Mouse (Mus musculus) embryo, embryonic 10 days (tissue): Measurements from ENCODE around the gene Cox6a1.
A peak's percentile ranks its signal among the peaks of the same experiment; 100 is the strongest.
"Not testable (repeated sequence)": the region's sequence is repeated elsewhere in the genome, so short reads cannot be mapped to it uniquely, and the experiment has no call there.

ENCODE experiments used
- DNase-seq: peaks from one replicate; pipeline ENCODE4 v3.0.0-alpha.2; 2015; ENCODE audit warnings: low spot score

Gene Cox6a1

DNA sequence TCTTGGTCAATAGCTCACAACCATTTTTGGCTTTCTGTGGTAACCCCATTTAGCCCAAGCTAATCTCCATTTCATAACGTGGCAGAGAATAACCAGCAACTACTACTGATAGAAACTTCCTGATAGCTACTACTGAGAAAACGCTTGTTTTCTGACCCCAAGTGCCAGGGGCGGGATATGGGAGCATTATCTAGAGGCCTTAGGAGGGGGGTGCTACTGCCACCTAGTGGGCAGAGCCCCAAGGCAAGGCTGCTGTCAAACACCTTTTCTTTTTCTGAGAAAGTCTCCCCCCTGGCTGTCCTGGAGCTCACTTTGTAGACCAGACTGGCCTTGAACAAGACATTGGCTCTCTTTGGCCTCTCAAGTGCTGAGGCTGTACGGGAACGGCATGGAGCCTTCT is 1.2 kb downstream of the Cox6a1 start:
- peak; percentile 86 for DNase-seq

DNA sequence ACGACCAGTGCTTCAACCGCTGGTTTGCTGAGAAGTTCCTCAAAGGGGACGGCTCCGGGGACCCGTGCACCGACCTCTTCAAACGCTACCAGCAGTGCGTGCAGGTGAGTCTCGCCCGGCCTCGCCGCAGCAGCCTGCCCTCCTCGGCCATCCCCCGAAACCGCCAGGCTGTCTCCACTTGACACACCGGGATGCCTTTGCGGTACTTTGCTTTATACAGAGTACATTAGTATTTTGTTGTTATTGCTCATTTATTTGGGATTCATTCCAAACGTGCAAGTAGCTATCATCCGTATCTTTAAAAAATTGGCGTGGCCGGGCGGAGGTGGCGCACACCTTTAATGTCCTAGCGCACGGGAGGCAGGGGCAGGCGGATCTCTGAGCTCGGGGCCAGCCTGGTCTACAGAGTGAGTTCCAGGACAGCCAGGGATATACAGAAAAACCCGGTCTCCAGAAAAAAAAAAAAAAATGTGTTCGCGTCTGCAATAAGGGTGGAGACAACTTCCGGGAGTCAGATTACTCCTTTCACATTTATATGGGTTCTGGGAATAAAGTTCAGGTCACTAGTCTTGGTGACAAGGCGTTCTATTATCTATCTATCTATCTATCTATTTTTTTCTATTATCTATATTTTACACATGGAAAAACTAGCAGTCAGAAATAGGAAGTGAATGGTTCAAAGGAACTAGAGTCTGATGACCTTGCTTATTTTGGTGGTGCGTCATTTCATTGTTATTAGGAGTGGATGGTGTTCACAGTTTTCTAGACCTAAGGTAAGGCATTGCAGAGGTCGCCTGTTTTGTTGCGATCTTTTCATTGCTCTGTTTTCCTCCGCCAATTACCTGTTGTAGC is 7.2 kb downstream of the Cox6a1 start:
- DNase-seq, result no peak

DNA sequence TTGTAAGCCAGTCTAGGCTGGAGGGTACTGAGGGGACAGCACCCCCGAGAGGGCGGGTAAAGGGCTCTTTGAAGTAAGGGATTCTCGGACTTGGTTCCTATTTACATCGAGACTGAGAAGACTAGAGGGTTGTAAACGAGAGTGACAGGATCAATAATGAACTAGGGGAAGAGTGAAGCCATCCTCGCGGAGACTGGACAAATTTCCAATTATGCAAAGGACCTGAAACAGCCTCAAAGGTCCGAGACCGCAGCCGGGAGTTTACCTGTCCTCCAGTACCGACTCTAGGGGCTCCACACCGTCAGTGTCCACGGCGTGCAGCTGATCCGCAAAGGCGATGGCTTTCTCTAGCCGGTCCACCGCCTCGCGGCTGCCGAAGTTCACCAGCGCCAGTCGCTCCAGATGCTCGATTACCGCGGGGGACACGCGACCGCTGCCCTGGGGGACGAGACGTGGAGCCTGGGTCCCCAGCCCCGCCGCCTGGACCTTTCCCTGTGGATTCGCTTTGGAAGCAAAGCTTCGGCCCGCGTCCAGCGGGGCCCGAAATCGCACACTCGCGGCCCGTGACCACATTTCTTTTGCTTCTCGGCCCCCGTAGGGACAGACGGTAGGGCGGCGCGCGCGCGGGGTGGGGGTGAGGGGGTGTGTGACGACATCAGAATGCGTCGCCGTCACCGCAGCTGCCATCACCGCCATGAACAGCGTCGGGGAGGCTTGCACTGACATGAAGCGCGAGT is 8.0 kb downstream of the Cox6a1 start, which contains the start of the genes Gatc and Triap1:
Gene Gatc (minus strand): TSS at position 602 of the 737 bp plus-strand sequence.
Gene Triap1 (plus strand): TSS at position 649 of the 737 bp plus-strand sequence.
- DNase-seq, result peak; percentile 96

DNA sequence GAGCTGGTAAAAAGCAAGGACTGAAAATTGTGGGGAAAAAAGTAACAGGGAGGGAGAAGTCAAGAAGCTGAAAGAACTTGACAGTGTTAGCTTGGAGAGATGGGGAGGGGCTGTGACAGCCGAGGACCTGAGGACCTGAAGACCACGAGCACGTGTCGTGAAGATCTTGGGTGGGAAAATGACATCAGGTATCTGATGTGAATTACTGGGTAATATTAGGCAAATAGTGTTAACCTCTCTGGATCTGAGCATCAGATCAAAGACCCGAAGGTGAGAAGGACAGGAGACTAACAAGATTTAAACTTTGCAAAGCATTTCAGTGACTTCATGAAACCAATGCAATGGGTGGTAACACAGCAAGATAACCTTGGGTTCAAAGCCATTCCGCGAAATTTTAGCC is 8.8 kb downstream of the Cox6a1 start:
- DNase-seq, result no peak

DNA sequence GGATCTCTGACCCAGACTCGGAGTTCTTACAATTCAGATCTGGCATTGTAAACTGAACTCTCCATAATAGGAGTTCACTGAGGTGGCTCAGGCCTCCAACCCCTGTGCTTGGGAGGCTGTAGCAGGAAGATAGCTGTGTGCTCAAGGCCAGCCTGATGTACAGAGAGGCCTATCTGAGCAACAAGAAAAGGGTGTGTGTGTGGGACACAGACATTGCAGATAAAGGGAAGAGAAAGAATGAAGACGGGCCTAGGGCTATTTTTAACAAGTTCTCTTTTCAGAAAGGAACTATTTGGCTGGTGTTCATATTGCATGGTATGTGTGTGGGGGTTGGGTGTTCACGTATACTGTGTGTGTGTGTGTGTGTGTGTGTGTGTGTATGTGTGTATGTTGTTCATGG is 15.2 kb downstream of the Cox6a1 start:
- DNase-seq, result no peak

DNA sequence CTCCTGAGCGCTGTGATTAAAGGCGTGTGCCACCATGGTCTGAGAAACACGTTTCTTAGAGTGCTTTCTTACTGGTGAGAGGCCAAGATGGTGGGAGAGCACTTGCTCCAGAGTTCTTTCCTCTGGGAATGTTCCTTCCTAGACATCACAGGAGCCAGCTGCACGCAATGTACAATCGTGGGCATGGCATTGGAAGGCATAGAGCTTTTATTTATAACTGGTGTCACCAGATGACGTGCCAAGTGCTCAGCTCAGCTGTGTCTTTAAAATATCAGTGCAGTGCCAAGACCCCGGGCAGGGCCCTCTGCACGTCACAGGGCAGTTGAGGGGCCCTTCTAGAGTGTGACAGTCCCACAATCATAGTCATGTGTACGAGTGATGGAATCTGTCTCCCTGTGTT is 17.8 kb downstream of the Cox6a1 start:
- no peak for DNase-seq

DNA sequence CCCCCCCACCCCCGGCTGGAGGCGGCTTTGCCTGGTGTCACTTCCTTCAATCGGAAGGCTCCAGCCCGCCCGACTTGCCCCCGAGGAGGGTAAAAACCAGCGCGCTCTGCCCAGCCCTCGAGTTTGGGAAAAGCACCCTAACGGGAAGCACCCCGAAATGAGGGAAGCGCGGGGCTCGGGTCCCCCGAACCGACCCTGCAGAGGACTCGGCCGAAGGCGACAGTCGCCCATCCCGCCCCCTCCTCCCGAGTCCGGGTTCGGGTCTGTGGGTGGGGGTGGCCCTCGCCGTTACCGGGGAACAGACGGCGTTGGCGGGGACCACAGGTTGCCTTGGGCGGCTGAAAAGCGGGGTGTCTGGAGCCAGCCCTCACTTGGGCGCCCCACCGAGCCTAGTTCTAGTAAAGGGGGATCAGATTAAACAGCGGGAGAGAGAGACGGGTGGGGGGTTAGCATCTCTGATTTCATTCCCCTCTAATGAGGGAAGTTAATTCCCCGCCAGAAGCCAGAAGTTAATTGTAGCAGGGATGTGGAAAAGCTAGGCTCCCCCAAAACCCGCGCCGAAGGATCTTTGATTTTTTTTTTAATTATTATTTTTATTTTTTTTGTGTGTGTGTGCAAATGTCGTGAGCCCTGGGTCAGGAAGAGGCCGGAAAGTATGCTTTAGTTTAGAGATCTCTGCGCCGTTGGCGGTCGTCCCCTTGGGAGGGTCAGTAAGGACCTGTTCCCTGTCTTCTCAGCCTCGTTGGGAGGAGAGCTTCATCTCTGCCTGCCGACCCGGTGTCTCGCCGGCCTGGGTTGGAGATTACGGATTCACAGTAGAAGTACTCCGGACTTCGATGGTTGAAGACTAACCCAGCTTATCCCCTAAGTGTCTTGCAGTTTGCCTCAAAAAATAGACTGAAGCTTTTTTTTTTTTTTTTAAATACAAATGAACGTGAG is 20.9 kb downstream of the Cox6a1 start:
- peak; percentile 56 for DNase-seq

DNA sequence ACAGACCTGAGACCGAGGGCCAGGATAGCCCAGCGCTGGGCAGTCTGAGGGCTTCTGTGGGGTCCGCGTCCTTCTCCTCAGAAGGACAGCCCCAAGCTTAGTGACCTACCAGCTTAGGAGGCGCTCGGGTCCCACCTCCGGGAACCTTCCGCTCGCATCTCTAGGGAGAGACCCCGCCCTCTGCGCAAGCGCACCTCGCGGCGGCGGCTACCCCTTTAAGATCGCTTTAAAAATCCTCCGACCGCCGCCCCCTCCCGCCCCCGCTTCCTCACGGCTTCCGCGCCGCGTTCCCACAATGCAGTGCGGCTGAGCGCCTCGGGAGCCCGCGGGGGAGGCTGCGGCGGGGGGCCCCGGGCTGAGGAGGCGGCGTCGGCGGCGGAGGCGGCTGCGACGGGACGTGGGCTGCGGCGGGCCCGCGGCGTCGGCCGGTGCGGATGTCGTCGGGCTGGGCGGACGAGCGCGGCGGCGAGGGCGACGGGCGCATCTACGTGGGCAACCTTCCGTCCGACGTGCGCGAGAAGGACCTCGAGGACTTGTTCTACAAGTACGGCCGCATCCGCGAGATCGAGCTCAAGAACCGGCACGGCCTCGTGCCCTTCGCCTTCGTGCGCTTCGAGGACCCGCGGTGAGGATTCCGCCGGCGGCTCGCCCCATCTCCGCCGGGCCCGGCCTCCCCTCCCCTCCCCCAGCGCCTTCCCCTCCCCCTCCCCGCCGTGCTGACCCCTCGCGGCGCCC is 21.7 kb downstream of the Cox6a1 start, which contains the start of gene Srsf9:
Gene Srsf9 (plus strand): TSS at position 303 of the 735 bp plus-strand sequence.
- DNase-seq, result peak; percentile 95

DNA sequence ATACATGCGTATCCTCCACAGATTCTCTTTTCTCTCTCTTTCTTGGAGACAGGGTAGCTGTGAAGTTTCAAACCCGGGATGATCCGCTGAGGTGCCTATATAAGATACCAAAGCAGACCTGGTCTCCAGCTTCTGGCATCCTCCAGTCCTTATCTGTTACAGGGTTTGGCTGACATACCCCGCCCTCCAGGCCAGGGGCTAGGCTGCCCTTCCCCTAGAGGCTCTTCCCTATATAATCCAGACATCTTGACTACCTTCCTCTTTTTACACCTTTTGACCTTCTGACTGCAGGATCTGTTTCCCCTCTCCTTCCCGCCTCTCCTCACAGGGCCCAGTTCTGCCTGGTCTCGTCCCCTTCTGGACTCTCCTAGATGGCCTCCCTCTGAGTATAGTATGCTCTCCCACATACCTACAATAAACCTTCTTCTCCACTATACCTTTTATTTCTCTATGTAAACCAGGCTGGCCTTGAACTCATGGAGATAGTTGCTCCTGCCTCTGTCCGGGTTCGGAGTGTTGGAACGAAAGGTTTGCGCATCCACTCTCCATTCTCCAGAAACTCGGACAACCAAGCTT is 22.4 kb downstream of the Cox6a1 start:
- DNase-seq, result no peak

DNA sequence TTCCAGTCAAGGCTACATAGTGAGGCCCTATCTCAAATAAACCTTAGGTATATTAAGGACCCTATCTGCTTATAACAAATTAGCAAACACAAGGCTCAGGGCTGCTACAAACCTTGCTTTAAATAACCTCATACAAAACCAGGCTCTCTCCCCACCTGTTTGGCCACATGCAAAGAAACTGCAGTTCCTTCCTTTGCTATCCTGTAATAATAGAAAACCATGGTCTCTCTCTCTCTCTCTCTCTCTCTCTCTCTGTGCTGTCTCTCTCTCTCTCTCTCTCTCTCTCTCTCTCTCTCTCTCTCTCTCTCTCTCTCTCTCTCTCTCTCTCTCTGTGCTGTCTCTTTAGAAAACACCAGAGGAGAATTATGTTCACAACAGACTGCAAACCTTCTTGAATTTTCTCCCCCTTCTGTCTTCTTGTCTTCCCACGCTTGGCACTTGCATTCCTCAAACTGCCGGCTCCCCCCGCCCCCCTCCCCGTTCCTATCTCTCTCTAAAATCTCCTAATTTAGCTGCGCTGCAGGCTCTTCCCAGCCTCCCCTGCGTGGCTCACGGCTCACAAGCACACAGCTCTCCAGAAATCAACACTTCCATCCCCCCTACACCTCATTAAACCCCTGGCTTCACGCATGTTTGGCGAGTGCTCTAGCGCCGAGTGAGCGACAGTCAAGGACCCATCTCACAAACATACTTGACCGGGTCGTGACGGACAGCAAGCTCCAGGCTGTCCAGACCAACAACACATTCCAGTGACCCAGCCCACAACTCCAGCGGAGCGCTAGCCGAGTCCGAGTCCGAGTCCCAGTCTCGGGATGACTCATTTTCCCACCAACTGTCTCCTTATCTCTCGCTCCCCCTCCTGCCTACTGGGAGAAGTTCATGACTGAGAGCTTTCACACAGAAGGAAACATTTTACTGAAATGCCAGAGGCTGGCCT is 29.5 kb downstream of the Cox6a1 start:
- DNase-seq, result peak; percentile 91

DNA sequence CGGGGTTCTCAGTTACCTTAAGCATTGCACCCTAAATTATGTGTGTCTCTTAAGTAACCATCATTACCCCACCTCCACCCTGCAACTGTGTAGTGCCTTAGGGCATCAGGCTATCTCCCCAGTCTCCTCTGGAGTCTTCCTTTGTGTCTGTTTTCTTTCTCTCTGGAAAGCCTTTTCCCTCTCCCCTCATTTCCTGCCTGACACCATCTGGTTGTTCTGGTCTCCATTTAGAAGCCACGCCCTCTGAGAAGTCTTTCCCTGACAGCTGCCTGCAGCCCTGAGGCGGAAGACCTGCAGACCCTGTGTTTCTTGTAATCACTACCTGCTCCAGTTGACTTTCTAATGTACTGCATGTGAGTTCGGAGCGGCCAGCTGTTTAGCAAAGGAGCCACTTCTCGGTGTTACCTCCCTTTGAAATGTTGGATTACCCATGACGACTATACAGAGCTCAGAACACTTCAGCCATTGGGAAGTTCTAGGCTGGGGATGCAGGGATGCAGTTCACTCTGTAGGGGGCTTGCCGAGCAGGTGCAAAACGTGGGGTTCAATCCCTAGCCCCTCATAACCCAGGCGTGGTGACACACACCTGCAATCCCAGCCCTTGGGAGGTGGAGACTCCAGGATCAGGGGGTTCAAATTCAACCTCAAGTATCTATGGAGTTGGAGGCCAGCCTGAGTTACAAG is 31.0 kb downstream of the Cox6a1 start:
- DNase-seq, result peak; percentile 87

DNA sequence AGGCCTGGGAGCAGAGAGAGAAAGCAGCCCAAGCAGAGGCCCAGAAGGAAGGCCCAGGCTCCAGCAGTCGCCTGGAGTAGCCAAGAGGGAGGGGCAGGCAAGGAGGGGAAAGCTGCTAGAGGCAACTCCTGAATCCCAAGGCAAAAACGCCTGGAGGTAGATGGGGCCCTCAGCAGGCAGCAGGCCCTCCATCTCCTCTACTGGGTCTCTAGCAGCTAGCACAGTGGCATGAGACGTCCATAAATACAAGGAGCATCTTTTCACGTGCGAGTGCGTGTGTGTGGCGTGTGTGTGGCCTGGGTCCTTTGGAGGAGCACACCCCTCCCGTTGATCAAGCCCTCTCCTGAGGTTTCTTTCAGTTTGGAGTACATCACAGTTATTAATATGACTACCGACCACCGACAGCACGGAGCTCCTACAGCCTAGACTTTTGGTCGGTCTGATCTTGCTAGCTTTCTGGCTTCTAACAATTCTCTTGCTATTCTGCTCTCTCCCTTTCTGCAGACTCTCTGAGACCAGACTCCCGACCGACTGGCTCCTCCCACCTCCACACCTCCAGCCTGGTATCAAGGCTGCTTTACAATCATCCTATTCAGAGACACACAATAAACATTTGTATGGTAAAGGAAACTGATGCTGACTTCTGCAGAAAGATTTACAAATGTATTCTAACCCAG is 31.7 kb downstream of the Cox6a1 start:
- DNase-seq, result peak; percentile 39

DNA sequence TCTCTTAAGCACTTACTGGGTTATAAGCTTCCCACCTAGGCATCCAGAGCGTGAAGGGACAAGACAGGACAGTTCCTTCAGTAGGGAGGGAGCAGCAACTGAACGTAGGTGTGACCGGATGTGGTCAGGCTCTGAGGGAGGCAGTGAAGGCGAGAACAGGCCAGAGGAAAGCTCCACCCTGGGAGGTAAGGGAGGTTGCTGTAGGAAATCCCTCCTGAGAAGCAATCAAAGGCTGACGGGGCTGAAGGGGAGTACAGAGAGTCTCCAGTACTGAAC is 35.2 kb downstream of the Cox6a1 start:
- no peak for DNase-seq

DNA sequence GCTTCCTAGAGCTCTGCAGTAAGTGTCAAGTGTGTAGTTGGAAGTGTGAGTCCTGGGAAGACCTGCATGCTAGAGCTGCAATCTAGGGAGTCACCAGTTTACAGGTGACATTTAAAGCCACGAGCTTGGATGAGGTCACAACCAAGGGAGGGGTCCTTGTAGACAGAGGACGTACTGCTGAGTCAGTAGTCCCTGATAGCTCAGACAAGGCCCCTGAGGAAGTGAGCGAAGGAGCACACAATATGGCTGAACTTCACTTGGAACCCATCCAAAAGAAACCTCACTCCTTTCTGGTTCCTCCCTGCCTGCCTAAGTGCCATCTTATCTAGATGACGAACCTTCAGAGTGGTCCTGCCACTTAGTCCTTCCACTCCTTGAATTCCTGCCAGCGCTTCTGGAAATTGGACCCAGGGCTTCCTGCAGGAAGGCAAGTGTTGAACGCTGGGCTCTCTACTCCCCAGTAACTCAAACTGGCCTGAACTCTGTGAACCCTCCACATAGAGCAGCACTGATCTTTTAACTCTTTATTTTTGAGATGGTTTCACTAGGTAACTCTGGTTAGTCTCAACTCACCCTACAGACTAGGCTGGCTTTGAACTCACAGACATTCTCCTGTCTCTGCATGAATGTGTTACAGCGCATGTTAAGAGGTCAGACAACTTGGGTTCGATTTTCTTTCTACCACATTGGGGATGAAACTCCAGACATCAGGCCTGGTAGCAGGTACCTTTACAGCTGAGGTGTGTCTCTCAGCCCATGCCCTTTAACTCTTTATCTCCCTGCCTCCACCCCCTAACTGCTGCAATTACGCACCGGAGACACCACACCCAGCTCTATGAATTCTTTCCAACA is 35.7 kb downstream of the Cox6a1 start:
- no peak for DNase-seq

DNA sequence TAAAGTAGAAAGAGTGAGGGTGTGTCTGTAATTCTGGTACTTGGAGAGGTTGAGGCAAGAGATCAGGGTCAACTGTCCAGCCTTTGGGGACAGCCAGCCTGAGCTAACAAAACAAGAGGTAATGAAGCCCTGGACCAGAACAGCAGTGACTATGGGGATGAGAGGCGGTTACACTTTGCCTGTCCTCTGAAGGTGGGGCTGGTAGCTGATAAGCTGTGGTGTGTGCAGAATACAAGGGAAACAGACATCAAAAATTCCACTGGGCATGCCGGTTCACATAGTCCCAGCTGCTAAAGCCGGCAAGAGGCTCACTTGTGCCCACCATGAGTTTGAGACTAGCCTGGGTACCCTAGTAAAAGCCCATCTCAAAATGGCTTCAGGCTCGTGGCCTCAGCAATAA is 36.4 kb downstream of the Cox6a1 start:
- no peak for DNase-seq

DNA sequence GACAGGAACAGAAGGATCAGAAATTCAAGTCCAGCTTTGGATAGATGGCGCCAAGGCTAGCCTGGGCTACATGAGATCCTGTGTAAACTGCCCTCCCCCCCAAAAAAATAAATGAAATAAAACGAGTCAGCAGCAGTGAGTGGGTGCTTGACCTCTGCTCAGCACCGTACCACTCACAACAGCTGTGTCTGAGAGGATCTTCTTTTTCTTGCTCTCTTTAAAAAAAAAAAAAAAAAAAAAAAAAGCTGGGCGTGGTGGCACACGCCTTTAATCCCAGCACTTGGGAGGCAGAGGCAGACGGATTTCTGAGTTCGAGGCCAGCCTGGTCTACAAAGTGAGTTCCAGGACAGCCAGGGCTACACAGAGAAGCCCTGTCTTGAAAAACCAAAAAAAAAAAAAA is 46.6 kb downstream of the Cox6a1 start:
- not testable (repeated sequence) for DNase-seq

DNA sequence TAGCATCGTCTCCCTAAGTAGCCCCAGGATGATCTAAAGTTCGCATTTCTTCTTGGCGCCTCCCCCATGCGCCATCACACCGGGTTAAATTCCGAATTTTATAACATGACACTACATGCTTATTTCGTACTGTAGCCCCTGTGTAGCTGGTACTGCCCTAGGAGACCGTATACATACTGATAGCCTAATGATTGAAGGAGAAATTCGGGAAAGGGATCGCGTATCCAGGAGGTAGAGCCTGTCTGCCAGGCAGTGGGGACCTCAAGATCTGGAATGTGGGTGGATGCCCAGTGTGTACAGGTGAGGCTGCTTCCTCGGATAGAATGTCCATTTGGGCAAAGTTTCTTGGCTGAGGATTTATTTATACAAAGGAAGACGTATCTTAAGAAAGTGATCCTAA is 47.2 kb downstream of the Cox6a1 start:
- no peak for DNase-seq
